Mouse (Mus musculus) midbrain, embryonic 12.5 days (tissue): ENCODE data around the gene Mpped2. TPM values are rescaled to one million over a fixed set of nuclear protein-coding genes. Genes with fewer than 3 reads are reported as not detected.

Experiments used
- ATAC-seq: fragments of 200-750 bp; cut with Nextera tagmentation; 2 replicates; pipeline ENCODE4 v1.8.0; 2017; ENCODE audit warnings: low read depth, moderate TSS enrichment, moderate library complexity; ENCODE audit not compliant: low FRiP score
- H3K27ac ChIP-seq: fragments of 300-500 bp; sonication (generic); replicated peaks from 2 replicates; pipeline ENCODE4 v1.5.1; 2016; ENCODE audit warnings: mild to moderate bottlenecking
- H3K27me3 ChIP-seq: fragments of 300-500 bp; sonication (generic); 2 replicates; pipeline ENCODE4 v1.6.1; 2016; ENCODE audit warnings: mild to moderate bottlenecking
- H3K36me3 ChIP-seq: fragments of 300-500 bp; sonication (generic); 2 replicates; pipeline ENCODE4 v1.6.1; 2016
- H3K4me1 ChIP-seq: fragments of 300-500 bp; sonication (generic); 2 replicates; pipeline ENCODE4 v1.6.1; 2016
- H3K4me2 ChIP-seq: fragments of 300-500 bp; sonication (generic); replicated peaks from 2 replicates; pipeline ENCODE4 v1.6.1; 2016; ENCODE audit warnings: mild to moderate bottlenecking, moderate library complexity
- H3K4me3 ChIP-seq: fragments of 300-500 bp; sonication (generic); 2 replicates; pipeline ENCODE4 v1.5.1; 2016; ENCODE audit warnings: mild to moderate bottlenecking
- H3K9ac ChIP-seq: fragments of 300-500 bp; sonication (generic); replicated peaks from 2 replicates; pipeline ENCODE4 v1.6.1; 2016; ENCODE audit warnings: mild to moderate bottlenecking, moderate library complexity
- H3K9me3 ChIP-seq: fragments of 300-500 bp; sonication (generic); 2 replicates; pipeline ENCODE4 v1.6.1; 2016; ENCODE audit warnings: mild to moderate bottlenecking
- WGBS: fragments of 180-500 bp; shearing (Covaris S2); methylation state at CpG from one replicate; pipeline ENCODE4 v1.1.7; 2016; 5-methylcytosine and 5-hydroxymethylcytosine counted together
- polyA plus RNA-seq: library from polyadenylated mRNA; unstranded; fragments of >200 nt; fragmentation: Nextera tagmentation; extraction: Ambion mirVana; gene quantifications from 2 replicates; pipeline ENCODE4 v1.2.1, GENCODE M21; 2016

Gene Mpped2
- 95.4 and 112 TPM in 2 replicates for polyA plus RNA-seq

DNA sequence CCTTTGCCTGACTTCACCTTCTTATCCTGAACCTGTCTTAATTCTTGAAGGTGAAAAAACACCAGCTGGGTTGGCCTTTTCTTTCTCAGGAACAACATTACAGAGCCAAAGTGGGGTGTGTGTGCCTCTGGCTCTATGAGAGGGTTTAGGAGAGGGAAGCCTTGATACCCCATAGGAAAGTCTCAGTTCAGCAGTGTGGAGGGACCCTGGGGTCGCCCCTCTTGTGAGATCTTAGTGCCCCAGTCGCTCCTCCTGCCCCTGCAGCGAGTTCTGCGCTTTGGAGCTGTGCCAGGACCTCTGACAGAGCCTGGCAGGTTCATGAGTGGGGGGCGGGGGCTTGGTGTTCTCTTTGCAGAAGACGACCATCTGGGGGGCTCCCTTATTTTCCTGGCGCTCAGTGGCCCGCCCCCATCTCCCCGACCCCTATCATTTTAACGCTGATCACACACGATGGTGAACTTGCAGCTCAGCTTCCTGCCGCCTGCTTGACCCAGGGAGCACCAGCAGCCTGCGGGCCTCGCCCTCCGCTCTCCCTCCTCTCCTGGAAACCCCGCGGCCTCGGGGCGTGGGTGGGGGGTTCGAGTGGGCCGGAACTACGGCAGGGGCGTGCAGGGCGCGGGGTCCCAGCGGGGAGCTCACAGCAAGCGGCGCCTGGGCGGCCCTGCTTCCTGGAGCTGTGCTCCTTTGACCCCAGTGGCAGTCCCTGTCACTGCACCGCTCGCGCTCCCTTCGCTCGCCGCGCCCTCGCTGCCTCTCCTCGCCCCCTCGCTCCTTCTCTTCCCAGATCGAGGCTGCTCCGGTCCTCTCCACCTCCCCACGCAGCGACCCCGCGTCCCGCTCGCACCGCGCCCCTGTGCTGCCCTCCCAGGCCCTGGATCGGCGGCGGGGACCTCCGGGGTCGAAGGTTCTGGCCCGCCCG is at the start of gene Mpped2:
Gene Mpped2 (plus strand): TSS at position 487 of the 919 bp plus-strand sequence.
- H3K4me2 ChIP-seq, result peak within 1 kb of the TSS; percentile 79
- peaks cover 37% of the 10 kb centered on the region for H3K4me1 ChIP-seq
- peak within 1 kb of the TSS; percentile 86 for H3K9ac ChIP-seq
- peak; percentile 71 for ATAC-seq
- peak within 1 kb of the TSS; percentile 69 for H3K4me3 ChIP-seq
- WGBS, result under 1% methylated on average over 54 of the region's 56 CpGs
- no peaks in the 10 kb centered on the region for H3K36me3 ChIP-seq
- 0 out of 2 replicates have a peak, but pooled peaks cover 4% of the 10 kb centered on the region for H3K27me3 ChIP-seq
- peak within 1 kb of the TSS; percentile 99 for H3K27ac ChIP-seq
- H3K9me3 ChIP-seq, result no peaks in the 10 kb centered on the region

GRCm38 (mm10) chr2:106644782-106645181 is 48.3 kb upstream of the Mpped2 start:
- Histone ChIP-seq H3K9me3 (no peaks in the 10 kb centered on the region), H3K4me2 (no peak overlapping the region), H3K27ac (no peak overlapping the region), H3K4me3 (no peak overlapping the region), H3K9ac (no peak overlapping the region), H3K4me1 (peaks cover 7% of the 10 kb centered on the region; the same call in 1 of the 2 replicates), H3K36me3 (no peaks in the 10 kb centered on the region), H3K27me3 (no peaks in the 10 kb centered on the region)
- no peak for ATAC-seq
- 90% methylated on average over 3 of the region's 3 CpGs for WGBS

DNA sequence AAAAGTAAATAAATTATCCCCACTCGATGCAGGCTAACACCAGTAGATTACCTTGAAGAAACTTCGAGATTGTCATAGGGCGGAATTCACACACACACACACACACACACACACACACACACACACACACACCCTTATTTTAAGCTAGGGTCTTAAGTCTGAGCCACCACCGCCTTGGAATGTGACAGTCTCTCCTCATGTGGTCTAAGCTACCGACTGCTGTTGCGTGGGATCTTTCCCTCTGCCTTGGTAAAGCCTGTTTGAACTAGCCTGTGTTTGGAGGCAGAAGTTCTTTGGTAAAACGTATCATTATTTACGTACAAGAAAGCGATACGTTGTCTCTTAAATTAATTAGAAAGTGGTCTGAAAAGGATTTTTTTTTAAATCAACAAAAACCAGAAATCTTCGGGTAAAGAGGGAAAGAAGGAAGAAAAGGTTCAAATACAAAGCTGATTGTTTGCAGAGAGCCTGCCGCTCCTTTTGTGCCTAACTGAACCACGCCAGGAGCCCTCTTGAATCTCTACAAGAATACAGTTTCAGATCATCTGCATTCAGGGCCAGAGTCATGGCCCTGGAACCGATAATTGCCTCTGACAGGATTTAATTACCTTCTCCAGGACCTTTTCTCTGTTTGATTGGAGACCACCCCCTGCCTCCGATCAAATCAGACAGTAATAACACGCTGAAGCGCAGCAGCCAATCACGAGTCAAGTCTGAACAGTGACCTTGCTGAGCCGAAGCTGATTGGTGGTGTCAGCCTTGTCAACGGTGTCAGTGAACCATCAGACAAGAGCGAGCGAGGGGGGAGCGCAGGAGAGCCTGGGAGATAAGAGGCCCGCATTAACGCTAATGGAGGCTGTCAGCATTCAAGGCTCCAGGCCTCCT is 43.1 kb upstream of the Mpped2 start:
- Histone ChIP-seq H3K4me2 (peak overlapping the region; percentile 48), H3K36me3 (no peaks in the 10 kb centered on the region), H3K4me3 (peak overlapping the region; percentile 39), H3K9ac (peak overlapping the region; percentile 21; the same call in 1 of the 2 replicates), H3K27me3 (no peaks in the 10 kb centered on the region), H3K9me3 (no peaks in the 10 kb centered on the region), H3K4me1 (peaks cover 7% of the 10 kb centered on the region; the same call in 1 of the 2 replicates), H3K27ac (peak overlapping the region; percentile 83)
- ATAC-seq, result peak; percentile 98
- WGBS, result 4% methylated on average over 25 of the region's 25 CpGs

DNA sequence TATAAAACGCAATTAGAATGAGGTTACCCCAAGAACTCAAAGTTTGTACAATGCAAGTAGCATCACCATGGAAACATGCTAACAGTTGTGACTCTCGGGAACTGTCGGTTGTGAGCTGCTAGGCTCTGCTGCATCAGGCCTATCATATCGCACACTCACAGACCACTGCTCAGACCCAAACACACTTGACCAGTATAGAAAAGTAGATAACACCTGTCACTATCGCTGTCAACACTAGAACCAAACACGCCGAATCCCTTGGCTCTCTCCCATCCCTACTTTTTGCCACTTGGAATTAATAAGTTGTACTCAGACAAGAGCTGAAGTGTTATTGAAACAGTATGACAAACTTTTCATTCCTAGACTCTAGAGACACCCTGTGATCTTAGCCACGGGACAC is 40.9 kb upstream of the Mpped2 start:
- Histone ChIP-seq H3K4me2 (no peak overlapping the region), H3K4me1 (peaks cover 7% of the 10 kb centered on the region; the same call in 1 of the 2 replicates), H3K27ac (no peak overlapping the region), H3K36me3 (no peaks in the 10 kb centered on the region), H3K4me3 (no peak overlapping the region), H3K9me3 (no peaks in the 10 kb centered on the region), H3K27me3 (no peaks in the 10 kb centered on the region; the same call in 1 of the 2 replicates), H3K9ac (no peak overlapping the region)
- ATAC-seq, result no peak
- WGBS, result 81% methylated on average over 8 of the region's 8 CpGs

GRCm38 (mm10) chr2:106652741-106653140 is 40.3 kb upstream of the Mpped2 start:
- Histone ChIP-seq H3K9ac (no peak overlapping the region), H3K4me2 (no peak overlapping the region), H3K4me1 (peaks cover 7% of the 10 kb centered on the region; the same call in 1 of the 2 replicates), H3K27ac (no peak overlapping the region), H3K27me3 (no peaks in the 10 kb centered on the region; the same call in 1 of the 2 replicates), H3K36me3 (no peaks in the 10 kb centered on the region), H3K4me3 (no peak overlapping the region), H3K9me3 (no peaks in the 10 kb centered on the region)
- ATAC-seq, result no peak
- WGBS, result 82% methylated on average over 4 of the region's 4 CpGs

GRCm38 (mm10) chr2:106653261-106653660 is 39.8 kb upstream of the Mpped2 start:
- ATAC-seq, result no peak
- no peaks in the 10 kb centered on the region; the same call in 1 of the 2 replicates for H3K27me3 ChIP-seq
- 91% methylated on average over 4 of the region's 4 CpGs for WGBS
- H3K4me2 ChIP-seq, result no peak overlapping the region
- H3K4me1 ChIP-seq, result peaks cover 7% of the 10 kb centered on the region; the same call in 1 of the 2 replicates
- H3K27ac ChIP-seq, result no peak overlapping the region
- H3K4me3 ChIP-seq, result no peak overlapping the region
- H3K36me3 ChIP-seq, result no peaks in the 10 kb centered on the region
- H3K9me3 ChIP-seq, result no peaks in the 10 kb centered on the region
- H3K9ac ChIP-seq, result no peak overlapping the region

GRCm38 (mm10) chr2:106655271-106655670 is 37.8 kb upstream of the Mpped2 start:
- ATAC-seq, result no peak
- 84% methylated on average over 4 of the region's 4 CpGs for WGBS
- Histone ChIP-seq H3K27me3 (no peaks in the 10 kb centered on the region; the same call in 1 of the 2 replicates), H3K9me3 (no peaks in the 10 kb centered on the region), H3K36me3 (no peaks in the 10 kb centered on the region), H3K9ac (no peak overlapping the region), H3K4me1 (no peaks in the 10 kb centered on the region), H3K4me2 (no peak overlapping the region), H3K4me3 (no peak overlapping the region), H3K27ac (no peak overlapping the region)

GRCm38 (mm10) chr2:106665271-106665670 is 27.8 kb upstream of the Mpped2 start:
- Histone ChIP-seq H3K4me2 (no peak overlapping the region), H3K9ac (no peak overlapping the region), H3K4me3 (no peak overlapping the region), H3K27me3 (no peaks in the 10 kb centered on the region), H3K4me1 (no peaks in the 10 kb centered on the region), H3K9me3 (no peaks in the 10 kb centered on the region), H3K36me3 (no peaks in the 10 kb centered on the region), H3K27ac (no peak overlapping the region)
- 70% methylated on average over 11 of the region's 11 CpGs for WGBS
- no peak for ATAC-seq

DNA sequence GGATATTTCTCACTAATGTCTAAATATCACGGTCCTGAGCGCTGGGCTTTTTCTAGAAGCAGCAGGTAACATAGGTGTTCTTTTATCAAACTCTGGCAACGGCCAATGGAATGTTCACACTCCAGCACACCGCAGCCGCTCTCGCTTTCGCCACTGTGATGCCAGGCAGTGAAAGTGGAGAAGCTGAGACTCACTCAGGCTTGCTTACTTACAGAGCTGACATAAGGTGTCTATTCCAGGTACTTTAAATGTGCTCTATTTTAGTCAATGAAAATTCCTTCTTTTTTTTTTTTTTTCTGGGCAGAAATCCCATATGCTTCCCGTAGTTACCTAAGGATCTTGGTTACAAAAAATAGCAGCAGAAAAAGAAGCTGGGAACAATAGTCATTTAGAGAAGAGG is 18.8 kb upstream of the Mpped2 start:
- no peak overlapping the region for H3K9ac ChIP-seq
- no peak overlapping the region for H3K4me2 ChIP-seq
- 86% methylated on average over 8 of the region's 8 CpGs for WGBS
- H3K36me3 ChIP-seq, result no peaks in the 10 kb centered on the region
- no peak for ATAC-seq
- no peak overlapping the region for H3K4me3 ChIP-seq
- H3K9me3 ChIP-seq, result no peaks in the 10 kb centered on the region
- H3K4me1 ChIP-seq, result no peaks in the 10 kb centered on the region
- H3K27me3 ChIP-seq, result no peaks in the 10 kb centered on the region
- no peak overlapping the region for H3K27ac ChIP-seq

DNA sequence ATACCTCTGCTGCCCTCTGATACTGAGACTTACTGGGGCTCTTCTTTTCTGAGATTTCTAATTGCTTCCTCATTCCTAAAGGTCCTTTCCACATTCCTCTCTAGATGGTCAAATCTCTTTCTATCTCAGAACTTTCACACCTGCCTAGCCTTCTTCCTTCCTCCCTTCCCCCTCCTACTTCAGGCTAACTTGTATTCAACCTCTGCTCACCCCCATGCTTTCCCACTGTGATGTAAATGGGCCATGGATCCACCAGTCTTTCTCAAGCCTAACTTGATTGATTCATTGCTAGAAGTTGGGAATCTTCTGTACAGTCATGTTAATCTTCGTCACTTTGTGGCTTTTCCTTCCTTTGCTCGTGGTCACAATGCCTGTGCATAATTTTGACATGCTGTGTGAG is 15.6 kb upstream of the Mpped2 start:
- no peaks in the 10 kb centered on the region for H3K36me3 ChIP-seq
- no peak overlapping the region for H3K4me3 ChIP-seq
- H3K4me2 ChIP-seq, result no peak overlapping the region
- no peaks in the 10 kb centered on the region for H3K9me3 ChIP-seq
- no peaks in the 10 kb centered on the region for H3K4me1 ChIP-seq
- ATAC-seq, result no peak
- 62% methylated on average over 2 of the region's 2 CpGs for WGBS
- no peaks in the 10 kb centered on the region for H3K27me3 ChIP-seq
- H3K27ac ChIP-seq, result no peak overlapping the region
- H3K9ac ChIP-seq, result no peak overlapping the region

GRCm38 (mm10) chr2:106679720-106680455 is 13.2 kb upstream of the Mpped2 start:
- ATAC-seq, result no peak
- WGBS, result 86% methylated on average over 5 of the region's 5 CpGs
- Histone ChIP-seq H3K27ac (no peak overlapping the region), H3K4me2 (no peak overlapping the region), H3K36me3 (no peaks in the 10 kb centered on the region), H3K9ac (no peak overlapping the region), H3K4me1 (peaks cover 8% of the 10 kb centered on the region; the same call in 1 of the 2 replicates), H3K4me3 (no peak overlapping the region), H3K9me3 (no peaks in the 10 kb centered on the region), H3K27me3 (no peaks in the 10 kb centered on the region)
